Mouse (Mus musculus): ENCODE results near the gene P2ry12.

Gene P2ry12

DNA sequence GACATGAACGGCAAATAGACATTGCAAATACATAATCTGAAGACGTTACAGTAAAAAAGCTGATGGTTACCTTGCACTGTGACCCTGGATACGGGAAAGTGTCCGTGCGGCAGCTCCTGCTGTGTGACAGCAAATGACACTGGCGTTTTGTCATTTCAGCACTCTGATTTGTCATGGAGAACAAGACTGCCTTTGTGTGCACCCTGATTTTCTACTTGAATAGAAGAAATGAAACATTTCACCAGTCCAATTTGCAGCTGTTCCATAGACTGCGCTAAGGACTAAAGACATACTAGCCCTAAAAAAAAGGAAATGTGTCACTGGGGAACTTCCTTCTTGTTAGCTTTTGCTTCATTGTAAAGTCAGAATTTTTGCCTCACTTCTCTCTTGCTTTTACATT is at the start of gene P2ry12:
Gene P2ry12 (minus strand): TSS at position 168 of the 400 bp plus-strand sequence.
- no peak for DNase-seq (ENCODE audit: low spot score in 2 of 2)

DNA sequence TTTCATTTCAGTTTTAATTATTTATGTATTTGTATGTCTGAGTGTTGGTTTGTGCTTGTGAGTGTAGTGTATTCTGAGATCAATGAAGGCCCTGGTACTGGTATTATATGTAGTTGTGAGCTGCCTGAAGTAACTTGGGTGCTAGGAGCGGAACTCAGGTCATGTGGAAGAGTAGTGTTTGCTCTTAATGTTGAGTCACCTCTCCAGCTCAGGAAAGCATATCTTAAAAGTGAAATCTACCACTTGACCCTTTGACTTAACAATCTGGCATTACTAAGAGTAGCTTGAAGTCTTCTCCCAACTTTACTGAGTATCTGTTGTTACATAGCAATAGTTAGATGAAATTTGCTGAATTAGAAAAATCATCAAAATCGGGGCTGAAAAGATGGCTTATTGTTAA is 42.8 kb upstream of the P2ry12 start:
- DNase-seq (ENCODE audit: low spot score in 2 of 2) = no peak

DNA sequence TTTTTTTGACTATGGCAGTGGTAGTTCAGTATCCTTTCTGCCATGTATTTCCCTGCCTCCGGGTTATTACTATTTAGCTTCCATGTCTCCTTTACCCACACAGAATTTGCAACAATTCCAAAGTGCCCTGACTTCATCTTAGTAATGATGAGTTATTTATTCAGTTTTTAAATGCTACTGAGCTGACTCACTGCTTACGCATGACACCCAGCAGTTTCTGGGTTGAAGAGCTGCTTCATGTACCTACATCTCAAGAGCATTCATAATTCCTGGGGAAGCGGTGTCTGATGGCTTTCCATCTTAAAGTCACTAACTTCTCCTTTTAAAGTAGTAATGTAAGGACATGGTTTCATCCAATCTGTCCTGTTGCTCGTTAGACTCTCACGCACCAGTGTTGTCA is 42.3 kb upstream of the P2ry12 start:
- no peak for DNase-seq (ENCODE audit: low spot score in 2 of 2)

DNA sequence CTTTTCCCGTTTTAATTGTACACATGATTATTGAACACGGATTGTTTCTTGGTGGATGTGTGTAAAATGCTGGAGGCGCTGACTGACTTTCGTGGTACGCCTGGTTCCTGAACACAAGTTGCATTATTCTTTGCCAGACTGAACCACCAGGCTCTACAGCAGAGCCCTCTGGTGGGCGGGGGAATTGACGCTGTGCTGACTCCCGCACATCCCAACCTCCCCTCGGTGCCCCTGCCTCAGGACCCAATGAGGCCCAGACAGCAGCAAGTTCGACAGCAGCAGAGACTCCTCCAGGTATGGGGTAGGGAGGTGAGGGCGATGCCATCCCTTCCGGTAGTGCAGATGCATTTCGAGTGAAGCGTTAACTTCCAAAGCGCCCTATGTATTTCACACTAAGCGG is 35.0 kb upstream of the P2ry12 start:
- DNase-seq (ENCODE audit: low spot score in 2 of 2) = no peak

DNA sequence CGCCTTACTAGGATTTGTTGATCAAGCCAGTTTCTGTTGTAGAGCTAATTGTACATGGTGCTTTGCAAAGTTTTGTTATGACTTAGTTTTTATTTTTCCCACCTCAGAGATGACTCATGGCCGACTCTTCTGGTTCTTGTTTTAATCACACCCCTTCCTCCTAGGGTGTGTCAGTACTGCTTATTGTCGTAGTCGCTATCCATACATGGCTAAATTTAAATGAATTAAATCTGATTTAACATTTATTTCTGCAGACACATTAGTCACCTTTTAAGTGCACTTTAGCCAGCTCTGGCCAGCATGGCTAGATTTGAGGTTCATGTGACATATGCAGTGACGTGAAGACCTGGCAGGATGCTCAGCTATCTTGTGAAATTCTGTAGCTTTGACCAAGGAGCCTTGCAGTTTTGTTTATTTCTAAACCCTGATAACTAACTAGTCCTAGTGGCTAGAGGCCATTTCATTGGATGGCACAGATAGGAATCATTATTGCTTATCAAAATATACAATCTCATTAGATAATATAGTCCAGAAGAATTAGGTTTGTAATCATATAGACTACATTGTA is 34.0 kb upstream of the P2ry12 start:
- DNase-seq (ENCODE audit: low spot score in 2 of 2) = no peak

GRCm38 (mm10) chr3:59295699-59296562 is 33.3 kb upstream of the P2ry12 start:
- no peak for DNase-seq (ENCODE audit: low spot score in 2 of 2)

DNA sequence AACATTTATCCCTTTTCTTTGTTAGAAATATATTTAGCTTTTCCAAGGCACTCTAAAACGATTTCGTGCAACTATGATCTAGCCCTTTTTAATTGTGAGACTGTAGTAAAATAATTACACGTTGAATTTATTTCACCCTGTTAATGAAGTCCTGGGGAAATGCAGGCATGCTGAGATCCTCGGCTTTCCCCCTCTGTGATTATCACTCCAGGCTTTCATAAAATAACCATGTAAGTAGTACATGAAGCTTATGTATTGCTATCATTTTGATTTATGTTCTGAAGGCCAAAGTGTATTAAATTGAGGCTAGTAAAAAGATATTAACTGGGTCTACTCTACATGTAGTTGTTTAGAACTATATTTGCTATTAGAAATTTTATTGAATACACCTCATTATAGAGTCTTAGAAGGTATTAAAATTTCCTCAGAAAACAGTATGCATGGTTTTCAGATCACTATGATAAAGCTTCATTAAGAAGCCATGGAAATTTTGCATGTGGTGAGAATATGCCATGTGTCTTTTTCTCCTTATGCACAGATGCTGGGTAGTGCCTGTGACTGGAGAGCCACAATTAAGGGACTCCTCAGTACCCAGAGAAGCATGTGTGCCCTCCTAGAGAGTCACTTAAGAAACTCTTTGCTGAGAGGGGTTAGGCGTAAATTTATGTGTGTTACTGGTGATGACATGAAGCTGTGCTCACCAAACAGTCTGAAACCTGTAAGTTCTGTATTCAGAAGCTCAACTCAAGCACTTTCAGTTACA is 30.9 kb upstream of the P2ry12 start:
- no peak for DNase-seq (ENCODE audit: low spot score in 2 of 2)

DNA sequence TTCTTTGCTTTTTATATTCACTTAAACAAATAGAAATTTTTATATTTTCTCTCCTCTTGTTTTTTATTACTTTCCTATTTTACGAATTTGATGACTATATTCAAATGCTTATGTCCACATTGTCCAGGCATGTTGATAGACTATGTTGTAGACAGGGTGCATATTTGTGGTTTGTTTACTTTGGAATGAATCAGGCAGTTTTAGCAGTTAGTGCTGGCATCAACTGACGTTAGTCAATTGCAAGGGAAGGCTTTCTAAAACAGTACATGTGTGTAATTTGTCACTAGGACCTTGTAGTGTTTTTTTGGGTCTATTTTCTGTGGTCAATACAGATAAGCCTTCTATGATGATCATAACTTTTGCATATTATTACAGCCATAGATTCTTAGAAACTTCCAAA is 27.9 kb upstream of the P2ry12 start:
- DNase-seq (ENCODE audit: low spot score in 2 of 2) = no peak

DNA sequence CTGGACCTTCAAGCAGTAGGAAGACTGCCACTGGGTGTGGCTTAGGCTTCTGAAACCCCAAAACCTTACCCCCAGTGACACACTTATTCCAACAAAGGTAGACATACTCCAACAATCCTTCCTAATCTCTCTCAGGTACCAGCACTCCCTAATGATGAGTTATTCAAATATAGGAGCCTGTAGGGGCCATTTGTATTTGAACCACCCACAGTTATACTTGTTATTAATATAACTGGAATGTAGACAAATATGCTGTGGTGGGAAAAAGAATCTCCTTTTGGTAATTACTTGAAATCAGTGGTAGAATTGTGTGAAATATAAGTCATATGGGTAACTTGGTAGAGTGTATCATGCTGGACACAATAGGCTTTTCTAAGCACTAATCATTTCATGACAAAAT is 15.9 kb upstream of the P2ry12 start:
- no peak for DNase-seq (ENCODE audit: low spot score in 2 of 2)

- DNase-seq (ENCODE audit: low spot score in 2 of 2) = no peak
Measured at GRCm38 (mm10) chr3:59278254-59278533, 15.5 kb upstream of the P2ry12 start.

GRCm38 (mm10) chr3:59277502-59278253 is 15.0 kb upstream of the P2ry12 start:
- no peak for DNase-seq (ENCODE audit: low spot score in 2 of 2)

DNA sequence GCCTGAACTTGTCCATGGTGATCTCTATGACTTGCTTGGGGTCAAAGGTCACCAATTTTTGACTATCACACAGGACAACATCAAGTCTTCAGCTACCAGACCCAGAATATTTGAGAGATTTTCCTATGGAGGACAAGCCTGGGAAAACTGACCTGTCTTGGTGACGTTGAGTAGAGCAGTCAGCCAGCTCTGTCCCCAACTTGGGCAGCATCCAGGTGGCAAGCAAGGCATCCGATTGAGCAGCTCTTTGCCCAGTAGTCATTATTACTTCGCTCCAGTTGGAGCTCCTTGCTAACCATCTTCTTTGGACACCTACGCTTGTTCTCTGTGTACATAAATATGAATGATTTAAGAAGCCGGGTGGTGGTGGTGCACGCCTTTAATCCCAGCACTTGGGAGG is 8.1 kb upstream of the P2ry12 start:
- DNase-seq (ENCODE audit: low spot score in 2 of 2) = no peak

- no peak for DNase-seq (ENCODE audit: low spot score in 2 of 2)
Measured at GRCm38 (mm10) chr3:59263988-59264387, 1.3 kb upstream of the P2ry12 start.

DNA sequence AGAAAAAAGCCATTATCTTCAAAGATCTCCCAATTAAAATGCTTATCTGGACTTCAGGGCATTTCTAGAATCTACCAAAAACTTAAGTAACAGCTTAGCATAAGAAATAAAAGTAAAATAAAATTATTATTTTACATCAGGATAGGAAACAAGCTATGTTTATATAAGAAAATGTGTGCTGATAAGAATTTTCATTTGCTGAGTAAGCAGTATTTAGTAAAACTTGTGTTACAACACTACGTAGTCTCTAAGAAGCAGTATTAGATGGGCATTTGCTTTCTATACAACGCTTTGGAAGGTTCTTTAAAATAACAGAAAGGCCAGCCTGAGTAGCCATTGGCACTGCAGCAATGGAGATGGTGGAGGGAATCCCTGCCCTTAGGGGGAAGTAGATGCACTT is 746 bp upstream of the P2ry12 start:
- DNase-seq (ENCODE audit: low spot score in 2 of 2) = no peak

- DNase-seq (ENCODE audit: low spot score in 2 of 2) = no peak
Measured at GRCm38 (mm10) chr3:59261709-59262472, 780 bp downstream of the P2ry12 start.

- no peak for DNase-seq (ENCODE audit: low spot score in 2 of 2)
Measured at GRCm38 (mm10) chr3:59260745-59261144, 1.9 kb downstream of the P2ry12 start.

DNA sequence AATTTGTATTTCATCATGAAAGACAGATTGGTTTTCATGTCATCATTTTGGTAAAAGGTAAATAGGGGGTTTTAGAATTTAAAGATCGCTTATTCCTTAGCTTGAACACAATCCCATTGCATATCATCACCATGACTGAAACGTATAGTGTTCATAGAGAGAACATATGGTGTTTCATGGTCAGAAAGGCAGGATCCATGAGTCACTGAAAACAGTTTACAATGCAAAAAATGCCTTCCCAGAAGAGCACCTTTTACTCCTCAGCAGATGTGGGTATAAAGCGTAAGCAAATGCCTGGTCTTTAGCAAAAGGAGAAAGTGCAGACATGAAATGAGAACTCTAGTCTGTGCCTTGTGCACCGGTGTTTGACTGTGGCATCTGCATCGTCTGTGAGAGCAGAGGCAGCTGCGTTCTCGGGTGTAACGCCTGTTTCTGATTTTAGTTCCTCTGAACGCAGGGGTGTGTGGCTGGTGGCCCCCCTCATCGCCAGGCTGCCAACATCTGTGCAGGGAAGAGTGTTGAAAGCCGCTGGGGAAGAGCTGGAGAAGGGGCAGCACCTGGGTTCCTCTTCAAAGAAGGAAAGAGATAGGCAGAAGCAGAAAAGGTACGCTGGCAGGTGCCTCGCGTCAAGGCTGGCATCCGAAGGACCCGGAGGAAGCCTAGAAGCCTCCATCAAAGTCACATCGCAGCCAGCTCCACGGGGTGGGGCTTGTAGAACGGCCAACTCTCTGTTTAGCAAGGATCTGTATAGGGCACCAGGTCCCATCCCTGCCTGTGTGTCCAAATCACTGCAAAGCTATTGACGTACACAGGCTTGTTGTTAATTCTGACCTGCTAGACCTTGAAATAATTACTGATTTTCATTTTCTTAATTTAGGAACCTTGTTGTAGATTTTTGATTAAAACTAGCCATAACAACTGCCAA is 4.7 kb downstream of the P2ry12 start:
- DNase-seq (ENCODE audit: low spot score in 2 of 2) = no peak

DNA sequence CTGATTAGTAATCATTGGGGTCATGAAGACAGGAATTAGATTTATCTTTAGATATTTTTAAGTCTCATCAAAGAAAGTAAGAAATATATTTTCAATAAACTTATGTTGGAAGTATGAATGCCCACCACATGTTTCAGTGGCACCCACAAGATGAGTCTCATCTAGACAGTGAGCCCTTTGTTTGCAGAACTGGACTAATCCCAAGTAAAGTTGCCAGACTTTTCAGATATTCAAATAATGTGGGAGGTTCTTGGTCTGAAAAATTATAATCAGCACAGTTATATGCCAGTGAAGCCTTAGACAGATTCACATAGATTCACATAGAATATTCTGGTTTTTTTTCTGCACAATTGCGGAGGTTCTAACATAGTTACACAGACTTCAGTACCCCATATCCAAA is 12.2 kb downstream of the P2ry12 start:
- DNase-seq (ENCODE audit: low spot score in 2 of 2) = no peak

DNA sequence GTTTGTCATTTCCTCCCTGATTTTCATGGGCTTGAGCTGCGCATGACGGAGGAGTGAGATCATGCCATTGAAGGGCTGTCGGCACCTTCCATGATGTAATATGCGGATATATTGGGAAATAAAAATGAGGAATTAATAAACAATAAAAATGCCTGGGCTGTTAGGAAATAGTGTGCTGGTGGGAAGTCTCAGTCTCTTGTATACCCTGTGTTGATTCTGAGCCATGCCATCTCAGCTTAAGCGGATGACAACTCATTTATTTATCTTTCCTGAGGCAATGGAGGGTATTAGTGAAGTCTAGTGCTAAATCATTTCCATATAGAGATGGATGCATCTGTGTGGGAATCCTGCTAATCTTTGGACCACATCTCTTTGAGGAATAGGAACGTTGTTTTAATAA is 14.6 kb downstream of the P2ry12 start:
- DNase-seq (ENCODE audit: low spot score in 2 of 2) = no peak

GRCm38 (mm10) chr3:59243384-59243783 is 19.3 kb downstream of the P2ry12 start:
- DNase-seq (ENCODE audit: low spot score in 2 of 2) = no peak

All from urinary bladder, postnatal 36 days (tissue).